In the genomic region with DNA sequence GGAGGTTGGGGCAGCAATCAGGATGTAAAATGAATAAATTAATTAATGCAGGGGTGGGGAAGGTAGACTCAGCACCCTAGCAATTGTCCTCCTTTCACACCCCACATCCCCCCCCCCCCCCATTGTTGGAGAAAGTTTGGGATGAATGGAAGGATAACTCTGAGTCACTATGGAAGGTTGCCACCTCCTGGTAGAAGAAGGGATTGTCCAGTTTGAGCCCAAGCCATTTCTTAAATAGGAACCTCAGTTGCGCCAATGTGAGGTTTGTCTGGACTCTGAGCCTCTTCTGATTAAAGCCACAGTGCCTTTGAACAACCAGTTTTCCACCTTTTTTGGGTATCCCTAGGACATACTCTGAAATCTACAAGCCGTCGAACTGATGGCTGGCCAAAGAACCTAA, we compare ENCODE assay signal across 8 mouse cellular contexts. TPM values are rescaled to one million over a fixed set of nuclear protein-coding genes. Genes with fewer than 3 reads are reported as not detected.
DNase-seq lines count a peak whose midpoint lies in the region; ATAC-seq and TF ChIP-seq lines count a peak whose summit lies in the region.

No protein-coding gene starts in this region.

- no peak overlapping the region for H3K4me2 ChIP-seq in heart, postnatal 0 days (ENCODE audit: low read depth, low read length)

- no peak overlapping the region for H3K4me3 ChIP-seq in heart, postnatal 0 days (ENCODE audit: low read depth, low read length)

- no peaks in the 10 kb centered on the region for H3K27me3 ChIP-seq in heart, postnatal 0 days (ENCODE audit: control insufficient read depth, insufficient read depth, low read length)

- peak; percentile 56 for ATAC-seq in frontal cortex, adult (ENCODE audit: low TSS enrichment)
- ATAC-seq in heart, postnatal 0 days (ENCODE audit: insufficient read depth, low read depth): no peak

- 73% methylated on average over 3 of the region's 3 CpGs for WGBS in heart, postnatal 0 days

- peaks cover 61% of the 10 kb centered on the region for H3K36me3 ChIP-seq in heart, postnatal 0 days (replicated peaks; ENCODE audit: control insufficient read depth, insufficient read depth, low read length)

- H3K9me3 ChIP-seq in heart, postnatal 0 days (replicated peaks; ENCODE audit: control insufficient read depth, low read length): no peaks in the 10 kb centered on the region

- intact Hi-C loops in left cerebral cortex, postnatal 4 days (cut with DNase I): loop anchor here (5.0 to 10.0 kb wide), 3 partner anchors 189 to 489 kb away; a partner anchor contains a TSS

- H3K9ac ChIP-seq in heart, postnatal 0 days (replicated peaks; ENCODE audit: low read depth, low read length): no peak overlapping the region

- H3K27ac ChIP-seq in heart, postnatal 0 days (ENCODE audit: low read depth): no peak overlapping the region

- TF ChIP-seq CTCF in heart, postnatal 0 days (IDR thresholded peaks at IDR 0.05; ENCODE audit: low read depth): peak; percentile 74

- DNase-seq in frontal cortex, postnatal 25 days (ENCODE audit: low spot score in 2 of 2): no peak
- DNase-seq in right cerebral cortex, adult 2 months (ENCODE audit: low spot score in 2 of 2): peak; percentile 67 to 77
- DNase-seq in right cerebral cortex, postnatal 25 days: no peak
- DNase-seq in cerebellum, adult 18-20 months: peak; percentile 69 to 73
- DNase-seq in heart, postnatal 0 days (ENCODE audit: low spot score): peak; percentile 55
- peak; percentile 41 for DNase-seq in left cerebral cortex, postnatal 4 days
- peak; percentile 53 for DNase-seq in right cerebral cortex, postnatal 14 days

- TF ChIP-seq EP300 in heart, postnatal 0 days (IDR thresholded peaks at IDR 0.05; ENCODE audit: low read depth): no peak

- no peaks in the 10 kb centered on the region for H3K4me1 ChIP-seq in heart, postnatal 0 days (ENCODE audit: control insufficient read depth, insufficient read depth)

RNA-seq across cellular contexts. Expression of a gene that starts 42.8 kb away (rescaled TPM):
- total RNA-seq in heart, postnatal 0 days (2014; rRNA removed; ENCODE audit: low replicate concordance): 203 and 210 TPM in 2 replicates
- 87.2 and 87.5 TPM in 2 replicates for polyA plus RNA-seq in heart, postnatal 0 days (2015; fragmentation: Nextera tagmentation; extraction: Ambion mirVana)
- total RNA-seq in left cerebral cortex, postnatal 4 days (2021): 100 to 1,000 TPM; 267 to 277 TPM

RNA-seq across cellular contexts. Expression of a gene that starts 42.8 kb away (rescaled TPM):
- not detected in 2 replicates for total RNA-seq in heart, postnatal 0 days (2014; rRNA removed; ENCODE audit: low replicate concordance)
- 1.7 and 1.9 TPM in 2 replicates for polyA plus RNA-seq in heart, postnatal 0 days (2015; fragmentation: Nextera tagmentation; extraction: Ambion mirVana)
- total RNA-seq in left cerebral cortex, postnatal 4 days (2021): under 1 TPM in 1 of 2 experiments, not detected in 1; 0.98 TPM

Comparison
In these comparisons a context has a peak if more than half of its experiments do, and no peak if none do; other contexts are left out.
1. DNase-seq: peak in right cerebral cortex, adult 2 months (2 of 2), cerebellum, adult 18-20 months (2 of 2), heart, postnatal 0 days (single experiment), left cerebral cortex, postnatal 4 days (single experiment) and right cerebral cortex, postnatal 14 days (single experiment); none in frontal cortex, postnatal 25 days (0 of 2) and right cerebral cortex, postnatal 25 days (single experiment).